Mouse (Mus musculus): Measurements from ENCODE around the gene Jtb.

- TF ChIP-seq CTCF (IDR thresholded peaks at IDR 0.05; ENCODE audit: low read depth) (no peak), EP300 (IDR thresholded peaks at IDR 0.05; ENCODE audit: low read depth) (no peak)
Measured at GRCm38 (mm10) chr3:90279216-90279615, 47.8 kb downstream of the Jtb start.
